In genomic region chr4:133115721-133116429, GRCm38 (mm10) we compare ENCODE assay signal across 13 mouse cellular contexts. TPM values are rescaled to one million over a fixed set of nuclear protein-coding genes. Genes with fewer than 3 reads are reported as not detected.
DNase-seq lines count a peak whose midpoint lies in the region; ATAC-seq and TF ChIP-seq lines count a peak whose summit lies in the region.
"Had no signal": no experiment of that assay in that cellular context is flagged by ENCODE, and none has a peak within 500 bp of the region (broad histone marks: within the 10 kb centered on the region; RNA-seq: fewer than 3 reads in every experiment).

No protein-coding gene starts in this region.

- 75% methylated on average over 14 of the region's 14 CpGs for WGBS in heart, embryonic 15.5 days
- 85% methylated on average over 14 of the region's 14 CpGs for WGBS in midbrain, embryonic 10.5 days
- WGBS in midbrain, embryonic 15.5 days, result 66% methylated on average over 14 of the region's 14 CpGs
- 61% methylated on average over 14 of the region's 14 CpGs for WGBS in limb, embryonic 15.5 days
- 77% methylated on average over 14 of the region's 14 CpGs for WGBS in intestine, postnatal 0 days

- TF ChIP-seq CTCF in intestine, postnatal 0 days (IDR thresholded peaks at IDR 0.05; ENCODE audit: low read depth), result no peak

- no peak overlapping the region for H3K4me3 ChIP-seq in heart, embryonic 15.5 days
- H3K4me3 ChIP-seq in midbrain, embryonic 10.5 days, result no peak overlapping the region
- H3K4me3 ChIP-seq in midbrain, embryonic 15.5 days, result no peak overlapping the region
- no peak overlapping the region for H3K4me3 ChIP-seq in brown adipose tissue, adult 24 weeks (ENCODE audit: insufficient read depth, low read depth, low read length)
- no peak overlapping the region for H3K4me3 ChIP-seq in limb, embryonic 15.5 days
- H3K4me3 ChIP-seq in intestine, postnatal 0 days (ENCODE audit: low read depth, low read length), result no peak overlapping the region

- H3K9me3 ChIP-seq in heart, embryonic 15.5 days (replicated peaks), result no peaks in the 10 kb centered on the region
- H3K9me3 ChIP-seq in midbrain, embryonic 10.5 days (replicated peaks), result no peaks in the 10 kb centered on the region
- no peaks in the 10 kb centered on the region for H3K9me3 ChIP-seq in midbrain, embryonic 15.5 days
- no peaks in the 10 kb centered on the region for H3K9me3 ChIP-seq in limb, embryonic 15.5 days
- H3K9me3 ChIP-seq in intestine, postnatal 0 days (ENCODE audit: control insufficient read depth), result no peaks in the 10 kb centered on the region

- no peaks in the 10 kb centered on the region for H3K36me3 ChIP-seq in heart, embryonic 15.5 days
- no peaks in the 10 kb centered on the region for H3K36me3 ChIP-seq in midbrain, embryonic 10.5 days
- H3K36me3 ChIP-seq in midbrain, embryonic 15.5 days (replicated peaks), result no peaks in the 10 kb centered on the region
- H3K36me3 ChIP-seq in limb, embryonic 15.5 days, result no peaks in the 10 kb centered on the region
- H3K36me3 ChIP-seq in intestine, postnatal 0 days (ENCODE audit: control insufficient read depth, insufficient read depth), result no peaks in the 10 kb centered on the region

- no peak overlapping the region for H3K4me2 ChIP-seq in heart, embryonic 15.5 days
- H3K4me2 ChIP-seq in midbrain, embryonic 15.5 days, result no peak overlapping the region
- H3K4me2 ChIP-seq in limb, embryonic 15.5 days, result no peak overlapping the region
- H3K4me2 ChIP-seq in intestine, postnatal 0 days (replicated peaks; ENCODE audit: low read depth), result no peak overlapping the region

- H3K4me1 ChIP-seq in heart, embryonic 15.5 days (replicated peaks), result peaks cover 34% of the 10 kb centered on the region
- H3K4me1 ChIP-seq in midbrain, embryonic 10.5 days, result peaks cover 49% of the 10 kb centered on the region
- H3K4me1 ChIP-seq in midbrain, embryonic 15.5 days, result peaks cover 21% of the 10 kb centered on the region
- H3K4me1 ChIP-seq in brown adipose tissue, adult 24 weeks (ENCODE audit: control insufficient read depth, insufficient read depth, insufficient read length, low read length), result peaks cover 24% of the 10 kb centered on the region
- H3K4me1 ChIP-seq in limb, embryonic 15.5 days, result peaks cover 61% of the 10 kb centered on the region
- H3K4me1 ChIP-seq in intestine, postnatal 0 days (replicated peaks; ENCODE audit: control insufficient read depth, insufficient read depth, low read length), result 0 out of 2 replicates have a peak, but pooled peaks cover 6% of the 10 kb centered on the region

- DNase-seq in heart, adult 9 months (ENCODE audit: low spot score in 2 of 2), result no peak
- DNase-seq in midbrain, embryonic 10.5 days (ENCODE audit: low spot score), result no peak
- DNase-seq in layer of hippocampus, adult 8-10 months (ENCODE audit: low spot score in 2 of 2), result no peak
- DNase-seq: adrenal gland, postnatal 36 days; cerebellum, adult 18-20 months; embryo, embryonic 11 days; thymus, postnatal 14 days had no signal

- H3K9ac ChIP-seq in heart, embryonic 15.5 days, result no peak overlapping the region
- no peak overlapping the region for H3K9ac ChIP-seq in midbrain, embryonic 15.5 days
- no peak overlapping the region for H3K9ac ChIP-seq in limb, embryonic 15.5 days
- no peak overlapping the region for H3K9ac ChIP-seq in intestine, postnatal 0 days (ENCODE audit: low read depth, low read length)

- H3K27ac ChIP-seq in heart, embryonic 15.5 days, result peak overlapping the region; percentile 97; the same call in 1 of the 2 replicates
- H3K27ac ChIP-seq in midbrain, embryonic 10.5 days (replicated peaks), result peak overlapping the region; percentile 78; the same call in 1 of the 2 replicates
- no peak overlapping the region for H3K27ac ChIP-seq in midbrain, embryonic 15.5 days
- H3K27ac ChIP-seq in brown adipose tissue, adult 24 weeks (replicated peaks; ENCODE audit: low read depth, low read length), result peak overlapping the region; percentile 59
- H3K27ac ChIP-seq in limb, embryonic 15.5 days, result peak overlapping the region; percentile 98
- no peak overlapping the region; the same call in 1 of the 2 replicates for H3K27ac ChIP-seq in intestine, postnatal 0 days (ENCODE audit: low read depth, low read length)

- H3K27me3 ChIP-seq in heart, embryonic 15.5 days, result no peaks in the 10 kb centered on the region
- no peaks in the 10 kb centered on the region for H3K27me3 ChIP-seq in midbrain, embryonic 10.5 days (ENCODE audit: low read depth, poor library complexity, severe bottlenecking)
- H3K27me3 ChIP-seq in midbrain, embryonic 15.5 days (replicated peaks), result no peaks in the 10 kb centered on the region
- H3K27me3 ChIP-seq in limb, embryonic 15.5 days, result no peaks in the 10 kb centered on the region
- no peaks in the 10 kb centered on the region for H3K27me3 ChIP-seq in intestine, postnatal 0 days (replicated peaks; ENCODE audit: control insufficient read depth, insufficient read depth, low read length)

- no peak for ATAC-seq in heart, embryonic 15.5 days (replicated peaks; ENCODE audit: insufficient number of reproducible peaks, insufficient read depth, low FRiP score, low read depth)
- ATAC-seq in midbrain, embryonic 15.5 days (replicated peaks), result no peak
- no peak for ATAC-seq in limb, embryonic 15.5 days (ENCODE audit: insufficient number of reproducible peaks, low FRiP score, low TSS enrichment, low read depth)
- ATAC-seq in intestine, postnatal 0 days, result no peak
- ATAC-seq: forebrain, embryonic 14.5 days had no signal

RNA-seq across cellular contexts. Expression of gene Wasf2, which starts 14.4 kb away (rescaled TPM):
- polyA plus RNA-seq in heart, embryonic 15.5 days (2015; fragmentation: Nextera tagmentation; extraction: Ambion mirVana), result 67.3 and 72.8 TPM in 2 replicates
- 48.3 and 50.3 TPM in 2 replicates for polyA plus RNA-seq in midbrain, embryonic 10.5 days (2016; fragmentation: Nextera tagmentation; extraction: Ambion mirVana)
- polyA plus RNA-seq in midbrain, embryonic 15.5 days (2015; fragmentation: Nextera tagmentation; extraction: Ambion mirVana), result 27.4 and 27.7 TPM in 2 replicates
- 39.6 and 39.8 TPM in 2 replicates for polyA plus RNA-seq in brown adipose tissue, adult 24 weeks (2012; ENCODE audit: insufficient read depth, insufficient read length, missing spikeins)
- polyA plus RNA-seq in limb, embryonic 15.5 days (2015; fragmentation: Nextera tagmentation; extraction: Ambion mirVana), result 117 and 129 TPM in 2 replicates
- total RNA-seq in layer of hippocampus, adult 8-10 months (2022), result 10 to 100 TPM; 35.7 to 48.2 (median 46.7) TPM
- 64.6 and 68.4 TPM in 2 replicates for polyA plus RNA-seq in intestine, postnatal 0 days (2015; fragmentation: Nextera tagmentation; extraction: Ambion mirVana)

Comparison
In these comparisons a context has a peak if more than half of its experiments do, and no peak if none do; other contexts are left out.
1. H3K27ac ChIP-seq: peak in heart, embryonic 15.5 days (single experiment), midbrain, embryonic 10.5 days (single experiment), brown adipose tissue, adult 24 weeks (single experiment) and limb, embryonic 15.5 days (single experiment); none in midbrain, embryonic 15.5 days (single experiment) and intestine, postnatal 0 days (single experiment).